Mouse (Mus musculus): ENCODE data around the gene Psapl1. TPM values are rescaled to one million over a fixed set of nuclear protein-coding genes. Genes with fewer than 3 reads are reported as not detected.

Gene Psapl1
- total RNA-seq, 2 experiments from 2014 or later: not detected

Other genes with a start within 250 kb of the Psapl1 start
- 10 to 100 TPM; 52.4 to 53.8 TPM for gene Sorcs2, start 194.1 kb downstream of the Psapl1 start, total RNA-seq (2021)